Mouse (Mus musculus): ENCODE data around the gene Wdr12. TPM values are rescaled to one million over a fixed set of nuclear protein-coding genes. Genes with fewer than 3 reads are reported as not detected.

Wdr12 gene
- total and polyA plus RNA-seq, 3 experiments, result 82.7 to 420 (median 94.4) TPM

DNA sequence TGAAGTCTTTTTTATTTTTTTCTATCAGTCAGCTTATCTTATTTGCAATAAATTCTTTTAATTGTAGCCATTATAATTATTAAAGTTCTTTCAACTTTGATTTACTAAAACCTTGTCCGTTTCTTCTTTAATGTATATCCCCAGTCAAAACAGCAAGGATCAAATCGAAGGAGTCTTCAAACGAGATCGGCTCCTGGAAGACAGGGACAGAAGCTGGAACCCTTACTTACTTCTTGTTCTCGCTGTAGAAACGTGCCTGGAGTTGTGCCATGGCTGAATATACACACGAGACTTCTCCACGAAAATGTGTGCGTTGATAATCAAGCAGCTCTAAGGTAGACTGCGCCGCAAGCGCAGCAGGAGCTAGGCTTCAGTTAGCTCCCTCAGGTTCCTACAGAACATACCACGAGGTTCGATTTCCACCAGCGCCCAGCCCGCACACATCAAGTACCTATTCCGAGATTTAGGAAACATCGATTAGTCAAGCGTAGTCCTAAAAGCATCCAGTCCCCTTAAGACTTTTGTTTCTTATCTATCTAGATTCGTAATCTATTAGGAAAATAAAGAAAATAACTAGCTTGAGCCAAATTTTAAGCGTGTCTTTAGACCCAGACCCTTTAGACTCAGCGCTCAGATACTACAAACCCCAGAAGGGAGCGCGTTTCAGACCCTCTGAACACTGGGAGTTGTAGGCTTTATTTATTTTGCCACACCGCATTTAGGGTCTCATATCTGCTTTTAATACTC is 995 bp downstream of the Wdr12 start:
- Histone ChIP-seq H3K36me3 (ENCODE audit: control insufficient read depth in 1 of 2, insufficient read depth in 2 of 2, low read length in 2 of 2) (peaks cover 16 to 21% of the 10 kb centered on the region in 2 experiments), H3K9me3 (replicated peaks; ENCODE audit: insufficient read depth, low read length) (no peaks in the 10 kb centered on the region), H3K27ac (ENCODE audit: control insufficient read depth, low read depth, low read length) (peak overlapping the region; percentile 98), H3K27me3 (ENCODE audit: control insufficient read depth in 1 of 2, insufficient read depth in 2 of 2, low read length in 2 of 2) (no peaks in the 10 kb centered on the region), H3K4me3 (ENCODE audit: control insufficient read depth in 1 of 2, insufficient read depth in 1 of 2, low read depth in 2 of 2, low read length in 2 of 2) (peak overlapping the region; percentile 66 to 92), H3K79me2 (ENCODE audit: control insufficient read depth, insufficient read depth, low read length, poor library complexity) (peaks cover 30% of the 10 kb centered on the region), H3K9ac (ENCODE audit: control insufficient read depth, low read depth, low read length, poor library complexity, severe bottlenecking) (peak overlapping the region; percentile 93), H3K4me1 (ENCODE audit: control insufficient read depth in 1 of 2, insufficient read depth in 2 of 2, low read length in 2 of 2) (peaks cover 2 to 8% of the 10 kb centered on the region in 2 experiments; a peak in 2 of 4 replicates)
- peak; percentile 92 for DNase-seq (ENCODE audit: low read depth, low spot score)
- TF ChIP-seq HCFC1 (IDR thresholded peaks at IDR 0.05; ENCODE audit: low read depth, low read length) (peak; percentile 97), CHD2 (IDR thresholded peaks at IDR 0.05; ENCODE audit: low read length) (no peak), SMC3 (IDR thresholded peaks at IDR 0.05; ENCODE audit: low read depth, low read length) (no peak), UBTF (IDR thresholded peaks at IDR 0.05; ENCODE audit: borderline replicate concordance, insufficient read depth, low read depth, low read length) (no peak), GATA1 (IDR thresholded peaks at IDR 0.05; ENCODE audit: low read depth, low read length) (peak; percentile 24; the same call in 1 of the 2 replicates), NELFE (IDR thresholded peaks at IDR 0.05; ENCODE audit: low read depth, low read length) (0 out of 2 replicates have a peak, but pooled peaks have one; percentile 7), POLR2AphosphoS2 (IDR thresholded peaks at IDR 0.05; ENCODE audit: low read length) (peak; percentile 65), RAD21 (IDR thresholded peaks at IDR 0.05; ENCODE audit: low read depth, low read length) (no peak), TAL1 (IDR thresholded peaks at IDR 0.05; ENCODE audit: low read length) (no peak), MXI1 (IDR thresholded peaks at IDR 0.05; ENCODE audit: low read depth, low read length) (peak; percentile 95), TCF12 (IDR thresholded peaks at IDR 0.05; ENCODE audit: low read depth, low read length) (peak; percentile 12; the same call in 1 of the 2 replicates), JUND (IDR thresholded peaks at IDR 0.05; ENCODE audit: low read depth, low read length) (no peak), E2F4 (IDR thresholded peaks at IDR 0.05; ENCODE audit: borderline replicate concordance, low read depth, low read length) (no peak), BHLHE40 (IDR thresholded peaks at IDR 0.05; ENCODE audit: borderline replicate concordance, low read depth, low read length) (no peak), GABPA (IDR thresholded peaks at IDR 0.05; ENCODE audit: low read depth, low read length) (no peak), MAX (IDR thresholded peaks at IDR 0.05; ENCODE audit: low read length) (no peak; the same call in 1 of the 2 replicates), MYB (IDR thresholded peaks at IDR 0.05; ENCODE audit: low read depth, low read length) (0 out of 2 replicates have a peak, but pooled peaks have one; percentile 38), USF1 (IDR thresholded peaks at IDR 0.05; ENCODE audit: low read depth, low read length) (peak; percentile 65; the same call in 1 of the 2 replicates), KAT2A (conservative IDR thresholded peaks at IDR 0.05; ENCODE audit: low read depth, low read length) (peak; percentile 90), ETS1 (IDR thresholded peaks at IDR 0.05; ENCODE audit: low read depth, low read length) (peak; percentile 53; the same call in 1 of the 2 replicates), ZNF384 (IDR thresholded peaks at IDR 0.05; ENCODE audit: low read depth, low read length) (no peak), SIN3A (IDR thresholded peaks at IDR 0.05; ENCODE audit: low read length) (peak; percentile 92; the same call in 1 of the 2 replicates), USF2 (IDR thresholded peaks at IDR 0.05; ENCODE audit: borderline replicate concordance in 1 of 2, insufficient read depth in 1 of 2, low read depth in 1 of 2, low read length in 2 of 2) (no peak), TBP (IDR thresholded peaks at IDR 0.05; ENCODE audit: low read depth, low read length) (peak; percentile 49; the same call in 1 of the 2 replicates), CHD1 (IDR thresholded peaks at IDR 0.05; ENCODE audit: low read depth, low read length) (peak; percentile 90; the same call in 1 of the 2 replicates), ZKSCAN1 (IDR thresholded peaks at IDR 0.05; ENCODE audit: low read depth, low read length) (no peak), MAZ (IDR thresholded peaks at IDR 0.05; ENCODE audit: low read depth, low read length) (no peak), CTCF (IDR thresholded peaks at IDR 0.05 in 2 of 3, conservative IDR thresholded peaks at IDR 0.05 in 1 of 3; ENCODE audit: control insufficient read depth in 1 of 3, insufficient read depth in 1 of 3, low read depth in 2 of 3, low read length in 3 of 3, poor library complexity in 1 of 3, severe bottlenecking in 1 of 3) (no peak), ZC3H11A (IDR thresholded peaks at IDR 0.05; ENCODE audit: low read depth, low read length) (no peak), ELF1 (IDR thresholded peaks at IDR 0.05; ENCODE audit: low read depth, low read length) (no peak), MAFK (IDR thresholded peaks at IDR 0.05; ENCODE audit: borderline replicate concordance, low read depth, low read length) (no peak), NRF1 (IDR thresholded peaks at IDR 0.05; ENCODE audit: insufficient read depth, low read depth, low read length, poor library complexity, severe bottlenecking) (peak; percentile 39; the same call in 1 of the 2 replicates), MYC (IDR thresholded peaks at IDR 0.05; ENCODE audit: low read depth, low read length) (no peak), EP300 (IDR thresholded peaks at IDR 0.05; ENCODE audit: low read depth in 1 of 2, low read length in 2 of 2) (no peak; a peak in 1 of 4 replicates), RCOR1 (IDR thresholded peaks at IDR 0.05; ENCODE audit: low read depth, low read length) (no peak; the same call in none of the 2 replicates), POLR2A (IDR thresholded peaks at IDR 0.05; ENCODE audit: control insufficient read depth in 1 of 2, insufficient read depth in 1 of 2, low read depth in 1 of 2, low read length in 2 of 2, poor library complexity in 1 of 2) (peak; percentile 55 to 58; a peak in 2 of 4 replicates)

All from MEL (cell line).